In genomic region chr9:42573616-42574350, GRCm38 (mm10) we compare ENCODE assay signal across 9 mouse cellular contexts.
A peak's percentile ranks its signal among the peaks of the same experiment; 100 is the strongest.
DNase-seq lines count a peak whose midpoint lies in the region; ATAC-seq and TF ChIP-seq lines count a peak whose summit lies in the region.
"Had no signal": no experiment of that assay in that cellular context is flagged by ENCODE, and none has a peak within 500 bp of the region (broad histone marks: within the 10 kb centered on the region; RNA-seq: fewer than 3 reads in every experiment).

No protein-coding gene starts in this region.

- peak; percentile 21 to 43 for DNase-seq in cerebellum, postnatal 14 days
- no peak for DNase-seq in cerebellum, adult 11-12 months
- DNase-seq in midbrain, postnatal 0 days (ENCODE audit: low spot score): peak; percentile 27
- no peak for DNase-seq in spleen, postnatal 4 days (ENCODE audit: low spot score in 2 of 2)
- DNase-seq in ovary, adult 18-20 months (ENCODE audit: low spot score): no peak
- DNase-seq in heart, adult 2 months: no peak

- WGBS in embryonic facial prominence, embryonic 12.5 days: 46% methylated on average over 14 of the region's 14 CpGs
- WGBS in kidney, embryonic 15.5 days: 42% methylated on average over 14 of the region's 14 CpGs
- WGBS in midbrain, postnatal 0 days: 44% methylated on average over 14 of the region's 14 CpGs
- 49% methylated on average over 14 of the region's 14 CpGs for WGBS in heart, adult 2 months

- 0 out of 2 replicates have a peak, but pooled peaks have one; percentile 30 for ATAC-seq in embryonic facial prominence, embryonic 12.5 days (ENCODE audit: insufficient number of reproducible peaks, insufficient read depth, low FRiP score, low TSS enrichment)
- ATAC-seq in kidney, embryonic 15.5 days (replicated peaks; ENCODE audit: low FRiP score): 0 out of 2 replicates have a peak, but pooled peaks have one; percentile 22
- peak; percentile 44 for ATAC-seq in midbrain, postnatal 0 days (ENCODE audit: low FRiP score)

- no peaks in the 10 kb centered on the region for H3K27me3 ChIP-seq in embryonic facial prominence, embryonic 12.5 days
- H3K27me3 ChIP-seq in kidney, embryonic 15.5 days: no peaks in the 10 kb centered on the region; the same call in 1 of the 2 replicates
- no peaks in the 10 kb centered on the region for H3K27me3 ChIP-seq in midbrain, postnatal 0 days (ENCODE audit: insufficient read depth, low read length)
- H3K27me3 ChIP-seq in heart, adult 2 months (ENCODE audit: control insufficient read depth, insufficient read depth, low read length): no peaks in the 10 kb centered on the region; the same call in 1 of the 2 replicates
- H3K27me3 ChIP-seq: liver, embryonic 15.5 days had no signal

- TF ChIP-seq CTCF in midbrain, postnatal 0 days (IDR thresholded peaks at IDR 0.05): no peak
- no peak for TF ChIP-seq CTCF in heart, adult 2 months (IDR thresholded peaks at IDR 0.05)

- no peak overlapping the region for H3K4me3 ChIP-seq in embryonic facial prominence, embryonic 12.5 days
- no peak overlapping the region for H3K4me3 ChIP-seq in kidney, embryonic 15.5 days (replicated peaks)
- H3K4me3 ChIP-seq in midbrain, postnatal 0 days (ENCODE audit: low read depth, low read length): no peak overlapping the region
- H3K4me3 ChIP-seq in heart, adult 2 months: no peak overlapping the region
- H3K4me3 ChIP-seq: liver, embryonic 15.5 days had no signal

- H3K79me2 ChIP-seq in heart, adult 2 months (replicated peaks; ENCODE audit: control insufficient read depth, insufficient read depth, low read length): no peaks in the 10 kb centered on the region

- H3K9ac ChIP-seq in embryonic facial prominence, embryonic 12.5 days: no peak overlapping the region
- H3K9ac ChIP-seq in kidney, embryonic 15.5 days: no peak overlapping the region
- no peak overlapping the region; the same call in 1 of the 2 replicates for H3K9ac ChIP-seq in midbrain, postnatal 0 days (replicated peaks; ENCODE audit: low read length, poor library complexity, severe bottlenecking)
- H3K9ac ChIP-seq in heart, adult 2 months (ENCODE audit: low read depth, low read length): no peak overlapping the region
- H3K9ac ChIP-seq: liver, embryonic 15.5 days had no signal

- H3K9me3 ChIP-seq in embryonic facial prominence, embryonic 12.5 days: no peaks in the 10 kb centered on the region
- H3K9me3 ChIP-seq in kidney, embryonic 15.5 days (replicated peaks): no peaks in the 10 kb centered on the region
- no peaks in the 10 kb centered on the region for H3K9me3 ChIP-seq in midbrain, postnatal 0 days (ENCODE audit: low read length)
- H3K9me3 ChIP-seq: liver, embryonic 15.5 days had no signal

- no peak for TF ChIP-seq EP300 in heart, adult 2 months (IDR thresholded peaks at IDR 0.05; ENCODE audit: insufficient read depth, low read depth, low read length)

- no peaks in the 10 kb centered on the region; the same call in 1 of the 2 replicates for H3K4me1 ChIP-seq in embryonic facial prominence, embryonic 12.5 days
- peaks cover 10% of the 10 kb centered on the region for H3K4me1 ChIP-seq in kidney, embryonic 15.5 days
- H3K4me1 ChIP-seq in midbrain, postnatal 0 days (ENCODE audit: insufficient read depth, low read length): no peaks in the 10 kb centered on the region
- H3K4me1 ChIP-seq in heart, adult 2 months (ENCODE audit: control insufficient read depth, insufficient read depth, low read length): no peaks in the 10 kb centered on the region
- H3K4me1 ChIP-seq: liver, embryonic 15.5 days had no signal

- no peak overlapping the region for H3K27ac ChIP-seq in embryonic facial prominence, embryonic 12.5 days
- H3K27ac ChIP-seq in kidney, embryonic 15.5 days: no peak overlapping the region
- H3K27ac ChIP-seq in midbrain, postnatal 0 days (ENCODE audit: low read depth, low read length): no peak overlapping the region
- no peak overlapping the region for H3K27ac ChIP-seq in heart, adult 2 months
- H3K27ac ChIP-seq: liver, embryonic 15.5 days had no signal

- H3K36me3 ChIP-seq in embryonic facial prominence, embryonic 12.5 days: no peaks in the 10 kb centered on the region
- no peaks in the 10 kb centered on the region for H3K36me3 ChIP-seq in kidney, embryonic 15.5 days
- no peaks in the 10 kb centered on the region for H3K36me3 ChIP-seq in midbrain, postnatal 0 days (ENCODE audit: insufficient read depth, low read length)
- no peaks in the 10 kb centered on the region for H3K36me3 ChIP-seq in heart, adult 2 months (ENCODE audit: control insufficient read depth, insufficient read depth, low read length)
- H3K36me3 ChIP-seq: liver, embryonic 15.5 days had no signal

- intact Hi-C loops in heart, adult 2 months (cut with DNase I): loop anchor here (1.0 kb wide), 1 partner anchor 371 kb away; the partner anchor contains the start of gene Grik4

- TF ChIP-seq POLR2A in heart, adult 2 months (IDR thresholded peaks at IDR 0.05; ENCODE audit: insufficient read depth, low read depth, low read length): no peak

- H3K4me2 ChIP-seq in embryonic facial prominence, embryonic 12.5 days (replicated peaks): peak overlapping the region; percentile 27; the same call in 1 of the 2 replicates
- peak overlapping the region; percentile 41 for H3K4me2 ChIP-seq in kidney, embryonic 15.5 days
- no peak overlapping the region; the same call in 1 of the 2 replicates for H3K4me2 ChIP-seq in midbrain, postnatal 0 days (ENCODE audit: low read depth, low read length, poor library complexity, severe bottlenecking)
- H3K4me2 ChIP-seq: liver, embryonic 15.5 days had no signal

Comparison
In these comparisons a context has a peak if more than half of its experiments do, and no peak if none do; other contexts are left out.
1. DNase-seq: peak in cerebellum, postnatal 14 days (2 of 2) and midbrain, postnatal 0 days (single experiment); none in cerebellum, adult 11-12 months (single experiment), spleen, postnatal 4 days (0 of 2), ovary, adult 18-20 months (single experiment) and heart, adult 2 months (0 of 2).
2. Peak in every context shown above with its lines, with median percentiles within 50 percentile points of each other: ATAC-seq.